In the genomic region with DNA sequence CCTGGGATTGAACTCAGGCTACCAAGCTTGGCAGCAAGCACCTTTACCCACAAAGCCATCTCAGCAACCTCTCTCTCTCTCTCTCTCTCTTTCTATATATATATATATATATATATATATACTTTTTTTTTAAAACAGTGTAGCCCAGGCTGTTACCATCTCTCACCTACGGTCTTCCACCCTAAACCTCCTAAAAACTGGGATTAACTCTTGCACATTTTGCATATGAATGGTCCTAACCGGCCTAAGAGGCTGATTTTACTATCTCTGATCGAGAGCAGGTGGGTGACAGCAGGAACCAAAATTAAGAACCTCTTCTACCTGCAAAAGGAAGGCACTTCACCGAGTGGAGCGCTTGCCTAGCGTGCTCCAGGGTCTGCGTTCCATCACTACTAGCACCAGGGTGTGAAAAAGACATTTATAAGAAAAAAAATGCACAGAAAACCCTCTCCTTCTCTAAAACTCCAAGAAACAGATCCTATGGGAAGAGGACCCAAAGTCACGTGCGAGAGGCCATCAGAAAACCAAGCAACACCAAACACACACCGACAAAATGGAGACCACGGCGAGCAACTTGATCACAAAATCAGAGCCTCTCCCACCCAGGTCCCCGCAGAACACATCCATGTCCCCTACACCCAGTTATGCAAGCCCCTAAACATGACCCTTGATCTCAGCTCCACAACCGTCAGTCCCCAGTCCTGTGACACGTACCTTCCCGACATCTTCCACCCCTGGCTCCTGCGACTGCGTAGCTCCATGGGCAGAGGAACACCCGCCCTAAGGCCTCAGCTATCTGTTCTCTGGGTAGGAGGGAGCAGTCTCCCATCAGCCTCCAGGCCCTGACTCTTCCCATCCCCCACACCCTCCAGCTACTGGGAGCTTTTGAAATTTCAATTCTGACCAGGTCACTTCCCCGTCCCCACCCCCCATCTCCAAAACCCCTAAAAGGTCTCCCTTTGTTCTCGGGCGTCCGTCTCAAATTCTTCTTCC, we compare ENCODE assay signal across 7 mouse cellular contexts. TPM values are rescaled to one million over a fixed set of nuclear protein-coding genes. Genes with fewer than 3 reads are reported as not detected.
A peak's percentile ranks its signal among the peaks of the same experiment; 100 is the strongest.
DNase-seq lines count a peak whose midpoint lies in the region; ATAC-seq and TF ChIP-seq lines count a peak whose summit lies in the region.

TSS of gene Zmynd8 (minus strand) at position 815 of the 993 bp plus-strand sequence.

- H3K4me3 ChIP-seq in CH12.LX (replicated peaks in 1 of 3; ENCODE audit: low read depth in 2 of 3, low read length in 2 of 3, poor library complexity in 1 of 3), result peak within 1 kb of the TSS in 1 of 3 experiments; percentile 67
- H3K4me3 ChIP-seq in ES-E14 (ENCODE audit: insufficient read depth in 1 of 2, low read depth in 1 of 2, low read length in 2 of 2, poor library complexity in 1 of 2, severe bottlenecking in 1 of 2), result peak within 1 kb of the TSS; percentile 80 to 88
- H3K4me3 ChIP-seq in embryonic fibroblast, embryonic 13.5 days (ENCODE audit: insufficient read depth, low read length), result no peak within 1 kb of the TSS
- peak within 1 kb of the TSS; percentile 15; the same call in 1 of the 2 replicates for H3K4me3 ChIP-seq in limb, embryonic 11.5 days (ENCODE audit: low read depth, low read length)
- H3K4me3 ChIP-seq in neural tube, embryonic 13.5 days, result no peak within 1 kb of the TSS; the same call in 1 of the 2 replicates

- dilution Hi-C loops in CH12.LX (cut with MboI; ENCODE audit: extremely low pct_ligation_motif_present, extremely low pct_unique_long_range_greater_than_20kb, low sequenced_read_pairs), result no loop called here

- no peak within 1 kb of the TSS for H3K27ac ChIP-seq in CH12.LX (ENCODE audit: insufficient read depth, low read depth)
- peak within 1 kb of the TSS; percentile 92 for H3K27ac ChIP-seq in ES-E14 (ENCODE audit: insufficient read depth, low read depth, low read length, poor library complexity, severe bottlenecking)
- no peak within 1 kb of the TSS for H3K27ac ChIP-seq in embryonic fibroblast, embryonic 13.5 days (ENCODE audit: insufficient read depth, low read length)
- peak within 1 kb of the TSS; percentile 84 for H3K27ac ChIP-seq in limb, embryonic 11.5 days (replicated peaks; ENCODE audit: low read depth, low read length)
- H3K27ac ChIP-seq in neural tube, embryonic 13.5 days (replicated peaks), result peak within 1 kb of the TSS; percentile 72; the same call in 1 of the 2 replicates

- WGBS in limb, embryonic 11.5 days, result 17% methylated on average over 23 of the region's 23 CpGs
- 21% methylated on average over 23 of the region's 23 CpGs for WGBS in neural tube, embryonic 13.5 days

- DNase-seq in CH12.LX (ENCODE audit: extremely low read depth) (no peak), ES-E14 (ENCODE audit: low read depth, low spot score) (no peak)
- DNase-seq in heart, postnatal 10 days, result no peak
- no peak for DNase-seq in limb, embryonic 11.5 days (ENCODE audit: low spot score)
- no peak for DNase-seq in frontal cortex, postnatal 14 days (ENCODE audit: low spot score in 2 of 2)

- H3K79me2 ChIP-seq in CH12.LX (replicated peaks; ENCODE audit: control insufficient read depth, extremely low read depth, insufficient read depth, poor library complexity, severe bottlenecking), result no peaks in the 10 kb centered on the region

- TF ChIP-seq POLR2A in CH12.LX (IDR thresholded peaks at IDR 0.05; ENCODE audit: low read depth, low read length), result no peak
- no peak for TF ChIP-seq POLR2A in embryonic fibroblast, embryonic 13.5 days (IDR thresholded peaks at IDR 0.05; ENCODE audit: low read depth, low read length)

- intact Hi-C loops in heart, postnatal 10 days (cut with DNase I), result no loop called here

- H3K9me3 ChIP-seq in CH12.LX (replicated peaks; ENCODE audit: low read length) (no peaks in the 10 kb centered on the region), ES-E14 (ENCODE audit: control insufficient read depth, insufficient read depth, low read depth, low read length) (no peaks in the 10 kb centered on the region)
- H3K9me3 ChIP-seq in limb, embryonic 11.5 days (ENCODE audit: control insufficient read depth, low read length), result no peaks in the 10 kb centered on the region
- H3K9me3 ChIP-seq in neural tube, embryonic 13.5 days, result no peaks in the 10 kb centered on the region

- no peaks in the 10 kb centered on the region for H3K27me3 ChIP-seq in CH12.LX (replicated peaks)
- H3K27me3 ChIP-seq in limb, embryonic 11.5 days (ENCODE audit: control insufficient read depth, insufficient read depth, low read length), result no peaks in the 10 kb centered on the region
- no peaks in the 10 kb centered on the region for H3K27me3 ChIP-seq in neural tube, embryonic 13.5 days

- H3K4me2 ChIP-seq in CH12.LX (ENCODE audit: insufficient read depth, low read depth, poor library complexity, severe bottlenecking), result peak within 1 kb of the TSS; percentile 98
- H3K4me2 ChIP-seq in limb, embryonic 11.5 days (ENCODE audit: low read depth, severe bottlenecking), result peak within 1 kb of the TSS; percentile 42
- H3K4me2 ChIP-seq in neural tube, embryonic 13.5 days, result peak within 1 kb of the TSS; percentile 22; the same call in 1 of the 2 replicates

- H3K36me3 ChIP-seq in CH12.LX (replicated peaks in 1 of 2; ENCODE audit: control insufficient read depth in 1 of 2, insufficient read depth in 1 of 2, low read length in 1 of 2) (no peaks in the 10 kb centered on the region), ES-E14 (ENCODE audit: control insufficient read depth, insufficient read depth, low read length, poor library complexity, severe bottlenecking) (no peaks in the 10 kb centered on the region)
- H3K36me3 ChIP-seq in limb, embryonic 11.5 days (ENCODE audit: control insufficient read depth, insufficient read depth, low read length), result no peaks in the 10 kb centered on the region
- H3K36me3 ChIP-seq in neural tube, embryonic 13.5 days, result no peaks in the 10 kb centered on the region

- H3K9ac ChIP-seq in CH12.LX (ENCODE audit: insufficient read depth, low read depth) (peak within 1 kb of the TSS; percentile 59; the same call in 1 of the 2 replicates), ES-E14 (ENCODE audit: insufficient read depth, low read depth, low read length, poor library complexity, severe bottlenecking) (peak within 1 kb of the TSS; percentile 89)
- H3K9ac ChIP-seq in limb, embryonic 11.5 days (ENCODE audit: low read length), result peak within 1 kb of the TSS; percentile 53
- peak within 1 kb of the TSS; percentile 26; the same call in 1 of the 2 replicates for H3K9ac ChIP-seq in neural tube, embryonic 13.5 days

- no peak for TF ChIP-seq RAD21 in CH12.LX (IDR thresholded peaks at IDR 0.05; ENCODE audit: low read depth, low read length)

- peaks cover 11 to 47% of the 10 kb centered on the region in 2 experiments for H3K4me1 ChIP-seq in CH12.LX (ENCODE audit: control insufficient read depth in 1 of 2, insufficient read depth in 2 of 2)
- peaks cover 2 to 23% of the 10 kb centered on the region in 2 experiments; a peak in 2 of 4 replicates for H3K4me1 ChIP-seq in ES-E14 (ENCODE audit: control insufficient read depth in 2 of 2, insufficient read depth in 2 of 2, low read length in 2 of 2, poor library complexity in 1 of 2)
- H3K4me1 ChIP-seq in embryonic fibroblast, embryonic 13.5 days (ENCODE audit: control insufficient read depth, insufficient read depth, low read length), result 0 out of 2 replicates have a peak, but pooled peaks cover 2% of the 10 kb centered on the region
- H3K4me1 ChIP-seq in limb, embryonic 11.5 days (ENCODE audit: control insufficient read depth, insufficient read depth, low read length), result peaks cover 22% of the 10 kb centered on the region
- H3K4me1 ChIP-seq in neural tube, embryonic 13.5 days (replicated peaks), result peaks cover 20% of the 10 kb centered on the region

- TF ChIP-seq EP300 in CH12.LX (IDR thresholded peaks at IDR 0.05; ENCODE audit: low read length), result no peak

- TF ChIP-seq CTCF in CH12.LX (conservative IDR thresholded peaks at IDR 0.05 in 1 of 2, IDR thresholded peaks at IDR 0.05 in 1 of 2; ENCODE audit: low read depth in 2 of 2, low read length in 2 of 2), result no peak
- TF ChIP-seq CTCF in embryonic fibroblast, embryonic 13.5 days (IDR thresholded peaks at IDR 0.05; ENCODE audit: borderline replicate concordance, insufficient read depth, low read length), result no peak

- ATAC-seq in limb, embryonic 11.5 days (ENCODE audit: insufficient number of reproducible peaks, low FRiP score, low TSS enrichment, low read depth), result peak; percentile 17; the same call in 1 of the 2 replicates
- no peak for ATAC-seq in neural tube, embryonic 13.5 days (ENCODE audit: low read depth)

- in situ Hi-C loops in CH12.LX (cut with MboI; ENCODE audit: low pct_ligation_motif_present, low pct_unique_long_range_greater_than_20kb, low sequenced_read_pairs) (no loop called here), ES-E14 (cut with MboI; ENCODE audit: low sequenced_read_pairs in 2 of 2, unreplicated experiment in 2 of 2) (loop anchor here in 1 of 2 experiments (5.0 kb wide), 1 partner anchor 66 kb away; no protein-coding TSS in a partner anchor)

TF ChIP-seq in CH12.LX, 34 proteins besides CTCF, POLR2A, EP300 and RAD21 (continues in another document):
- no peak for TF ChIP-seq JUND (conservative IDR thresholded peaks at IDR 0.05; ENCODE audit: low read depth, low read length)
- no peak for TF ChIP-seq MAFK (IDR thresholded peaks at IDR 0.05; ENCODE audit: insufficient replicate concordance, low read length)
- TF ChIP-seq MAX (IDR thresholded peaks at IDR 0.05; ENCODE audit: low read length), result no peak
- no peak for TF ChIP-seq ZMIZ1 (IDR thresholded peaks at IDR 0.05; ENCODE audit: low read depth, low read length)
- TF ChIP-seq CHD1 (IDR thresholded peaks at IDR 0.05; ENCODE audit: low read depth, low read length), result no peak
- TF ChIP-seq IRF4 (IDR thresholded peaks at IDR 0.05; ENCODE audit: low read depth, low read length), result no peak

TF ChIP-seq in ES-E14, 5 proteins besides CTCF, POLR2A, EP300 and RAD21:
- TF ChIP-seq ZC3H11A (IDR thresholded peaks at IDR 0.05; ENCODE audit: borderline replicate concordance, low read depth, low read length) (no peak), HCFC1 (IDR thresholded peaks at IDR 0.05; ENCODE audit: borderline replicate concordance, insufficient read depth, low read length) (peak; percentile 40; the same call in 1 of the 2 replicates), ZNF384 (IDR thresholded peaks at IDR 0.05; ENCODE audit: low read depth, low read length) (peak; percentile 80)

RNA-seq across cellular contexts. Expression of gene Zmynd8, which starts in this region (rescaled TPM):
- total RNA-seq in CH12.LX (2012; rRNA removed), result 34.0 and 35.1 TPM in 2 replicates
- total RNA-seq in CH12.LX (2014; rRNA removed), result 29.5 and 33.6 TPM in 2 replicates
- 76.1 and 84.5 TPM in 2 replicates for polyA plus RNA-seq in CH12.LX (2012; ENCODE audit: insufficient read length, low read depth)
- 49.7 and 60.5 TPM in 2 replicates for total RNA-seq in ES-E14 (2012; rRNA removed)
- 65.8 and 66.4 TPM in 2 replicates for polyA plus RNA-seq in embryonic fibroblast, embryonic 13.5 days (2011; ENCODE audit: insufficient read length, low read depth, missing spikeins)
- 10 to 100 TPM; 48.7 to 55.5 TPM for total RNA-seq in heart, postnatal 10 days (2021)
- polyA plus RNA-seq in limb, embryonic 11.5 days (2014; fragmentation: Nextera tagmentation; extraction: Ambion mirVana), result 43.5 and 46.9 TPM in 2 replicates
- 69.0 and 73.2 TPM in 2 replicates for polyA plus RNA-seq in neural tube, embryonic 13.5 days (2015; fragmentation: Nextera tagmentation; extraction: Ambion mirVana)

Comparison
In these comparisons a context has a peak if more than half of its experiments do, and no peak if none do; other contexts are left out.
1. H3K27ac ChIP-seq: peak in ES-E14 (single experiment), limb, embryonic 11.5 days (single experiment) and neural tube, embryonic 13.5 days (single experiment); none in CH12.LX (single experiment) and embryonic fibroblast, embryonic 13.5 days (single experiment).
2. H3K4me2 ChIP-seq: peak in every context shown above with its lines; median percentile 98 in CH12.LX; 42 in limb, embryonic 11.5 days; 22 in neural tube, embryonic 13.5 days.
3. H3K4me3 ChIP-seq: peak in ES-E14 (2 of 2) and limb, embryonic 11.5 days (single experiment); none in embryonic fibroblast, embryonic 13.5 days (single experiment) and neural tube, embryonic 13.5 days (single experiment).
4. H3K9ac ChIP-seq: peak in every context shown above with its lines; median percentile 89 in ES-E14; 59 in CH12.LX; 53 in limb, embryonic 11.5 days; 26 in neural tube, embryonic 13.5 days.